Mouse (Mus musculus): Measurements from ENCODE around the gene Gmpr. TPM values are rescaled to one million over a fixed set of nuclear protein-coding genes. Genes with fewer than 3 reads are reported as not detected.

Gene Gmpr
- polyA plus RNA-seq, 1 experiment, result 9.3 TPM

- TF ChIP-seq CTCF (IDR thresholded peaks at IDR 0.05; ENCODE audit: borderline replicate concordance, insufficient read depth, low read length) (no peak), POLR2A (IDR thresholded peaks at IDR 0.05; ENCODE audit: low read depth, low read length) (no peak)
- H3K4me1 ChIP-seq (ENCODE audit: control insufficient read depth, insufficient read depth, low read length), result peaks cover 8% of the 10 kb centered on the region
- H3K4me3 ChIP-seq (ENCODE audit: insufficient read depth, low read length), result no peak overlapping the region
- no peak overlapping the region for H3K27ac ChIP-seq (ENCODE audit: insufficient read depth, low read length)
Measured at GRCm38 (mm10) chr13:45560543-45560942, 53.3 kb downstream of the Gmpr start.

DNA sequence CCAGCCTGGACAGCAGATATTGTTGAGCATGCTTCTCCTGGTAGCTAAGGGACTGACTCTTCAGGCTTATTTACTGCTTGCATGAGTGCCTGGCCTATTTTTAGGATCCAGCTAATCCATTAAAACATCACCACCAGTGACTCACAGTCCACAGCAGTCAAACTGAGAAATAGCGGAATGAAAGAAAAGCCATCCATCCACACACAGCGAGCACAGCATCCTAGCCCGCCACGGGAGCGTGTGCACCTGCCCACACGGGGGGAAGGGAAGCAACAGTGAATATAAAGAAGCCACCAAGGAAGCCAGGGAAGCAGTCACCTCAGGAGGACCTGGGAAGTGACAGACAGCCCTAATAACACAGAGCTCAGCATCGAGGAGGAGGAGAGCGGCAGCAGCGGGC, 54.8 kb downstream of the Gmpr start:
- TF ChIP-seq POLR2A (IDR thresholded peaks at IDR 0.05; ENCODE audit: low read depth, low read length) (no peak), CTCF (IDR thresholded peaks at IDR 0.05; ENCODE audit: borderline replicate concordance, insufficient read depth, low read length) (no peak)

DNA sequence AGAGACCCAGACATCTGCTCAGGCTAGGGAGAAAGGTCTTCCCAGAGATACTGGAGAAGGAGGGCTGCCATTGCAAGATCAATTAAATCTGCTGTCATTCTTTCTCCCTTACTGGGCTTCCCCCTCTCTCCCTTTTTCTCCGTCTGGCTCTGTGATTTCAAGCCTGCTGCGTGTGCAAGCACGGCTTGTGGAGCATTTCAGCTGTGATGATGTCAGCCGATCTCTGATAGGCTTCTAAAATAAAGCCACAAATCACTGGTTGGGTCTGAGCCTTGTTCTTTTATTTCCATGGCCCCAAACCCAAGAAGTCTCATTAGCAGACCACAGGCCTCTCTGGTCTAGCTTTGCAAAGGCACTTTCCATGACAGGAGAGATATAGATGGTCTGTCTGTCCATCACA, 57.7 kb downstream of the Gmpr start:
- no peak overlapping the region for H3K27ac ChIP-seq (ENCODE audit: insufficient read depth, low read length)
- TF ChIP-seq CTCF (IDR thresholded peaks at IDR 0.05; ENCODE audit: borderline replicate concordance, insufficient read depth, low read length), result no peak
- H3K4me1 ChIP-seq (ENCODE audit: control insufficient read depth, insufficient read depth, low read length), result peaks cover 11% of the 10 kb centered on the region
- no peak overlapping the region for H3K4me3 ChIP-seq (ENCODE audit: insufficient read depth, low read length)

More for the DNA sequence above, 54.8 kb downstream of the Gmpr start:
- Histone ChIP-seq H3K27ac (ENCODE audit: insufficient read depth, low read length) (peak overlapping the region; percentile 45), H3K4me3 (ENCODE audit: insufficient read depth, low read length) (no peak overlapping the region), H3K4me1 (ENCODE audit: control insufficient read depth, insufficient read depth, low read length) (peaks cover 8% of the 10 kb centered on the region)

DNA sequence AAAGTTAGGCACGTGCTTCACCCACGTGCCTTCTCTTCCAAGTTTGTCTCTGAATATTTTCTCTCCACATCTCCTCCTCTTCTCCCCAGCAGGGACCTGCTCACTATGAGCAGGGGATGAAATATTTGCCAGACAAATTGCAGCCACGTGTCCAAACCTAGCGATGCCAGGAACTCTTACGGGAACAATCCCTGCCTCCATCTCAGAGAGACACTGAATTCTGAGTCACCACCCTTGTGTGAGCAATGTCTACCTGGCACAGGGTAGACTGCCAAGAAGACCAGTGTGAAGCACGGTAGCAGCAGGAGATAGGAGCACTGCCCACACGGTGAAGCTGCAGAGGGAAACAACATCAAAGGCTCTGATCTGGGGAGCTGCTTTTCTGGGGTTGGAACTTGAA, 62.7 kb downstream of the Gmpr start:
- no peak overlapping the region for H3K4me3 ChIP-seq (ENCODE audit: insufficient read depth, low read length)

DNA sequence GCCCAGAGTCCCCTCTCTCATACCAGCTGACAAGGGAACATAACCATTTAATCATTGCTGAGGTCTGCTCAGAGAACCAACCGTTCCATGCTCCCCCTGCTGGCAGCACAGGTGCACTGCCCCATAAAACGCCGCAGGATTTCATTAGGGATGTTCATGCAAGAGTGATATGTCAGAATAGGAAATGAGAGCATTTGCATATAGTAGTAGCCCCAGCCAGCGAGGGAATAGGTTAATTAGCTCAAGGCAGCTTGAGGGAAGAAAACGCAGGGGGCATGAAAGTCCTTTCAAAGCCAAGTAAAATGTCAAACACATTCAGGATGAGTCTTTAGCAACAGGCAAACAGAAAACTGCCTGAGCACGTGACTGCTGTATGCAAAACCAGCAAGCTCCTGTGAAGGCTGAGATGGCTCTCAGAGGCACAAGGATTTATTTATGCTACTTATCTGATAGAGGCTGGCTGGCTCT, 64.6 kb downstream of the Gmpr start:
- H3K27ac ChIP-seq (ENCODE audit: insufficient read depth, low read length), result no peak overlapping the region
- no peak for TF ChIP-seq POLR2A (IDR thresholded peaks at IDR 0.05; ENCODE audit: low read depth, low read length)
- peak; percentile 81 for TF ChIP-seq CTCF (IDR thresholded peaks at IDR 0.05; ENCODE audit: borderline replicate concordance, insufficient read depth, low read length)
- no peak overlapping the region for H3K4me3 ChIP-seq (ENCODE audit: insufficient read depth, low read length)
- H3K4me1 ChIP-seq (ENCODE audit: control insufficient read depth, insufficient read depth, low read length), result peaks cover 20% of the 10 kb centered on the region

More for the DNA sequence above, 62.7 kb downstream of the Gmpr start:
- Histone ChIP-seq H3K27ac (ENCODE audit: insufficient read depth, low read length) (peak overlapping the region; percentile 53), H3K4me1 (ENCODE audit: control insufficient read depth, insufficient read depth, low read length) (peaks cover 12% of the 10 kb centered on the region)
- no peak for TF ChIP-seq POLR2A (IDR thresholded peaks at IDR 0.05; ENCODE audit: low read depth, low read length)
- TF ChIP-seq CTCF (IDR thresholded peaks at IDR 0.05; ENCODE audit: borderline replicate concordance, insufficient read depth, low read length), result no peak

- Histone ChIP-seq H3K4me1 (ENCODE audit: control insufficient read depth, insufficient read depth, low read length) (peaks cover 27% of the 10 kb centered on the region), H3K27ac (ENCODE audit: insufficient read depth, low read length) (no peak overlapping the region), H3K4me3 (ENCODE audit: insufficient read depth, low read length) (no peak overlapping the region)
- TF ChIP-seq POLR2A (IDR thresholded peaks at IDR 0.05; ENCODE audit: low read depth, low read length) (no peak), CTCF (IDR thresholded peaks at IDR 0.05; ENCODE audit: borderline replicate concordance, insufficient read depth, low read length) (peak; percentile 38; the same call in 1 of the 2 replicates)
Measured at GRCm38 (mm10) chr13:45572768-45573167, 65.5 kb downstream of the Gmpr start.

- Histone ChIP-seq H3K27ac (ENCODE audit: insufficient read depth, low read length) (peak overlapping the region; percentile 63), H3K4me3 (ENCODE audit: insufficient read depth, low read length) (no peak overlapping the region), H3K4me1 (ENCODE audit: control insufficient read depth, insufficient read depth, low read length) (peaks cover 23% of the 10 kb centered on the region)
- TF ChIP-seq POLR2A (IDR thresholded peaks at IDR 0.05; ENCODE audit: low read depth, low read length) (no peak), CTCF (IDR thresholded peaks at IDR 0.05; ENCODE audit: borderline replicate concordance, insufficient read depth, low read length) (no peak)
Measured at GRCm38 (mm10) chr13:45576185-45576584, 68.9 kb downstream of the Gmpr start.

DNA sequence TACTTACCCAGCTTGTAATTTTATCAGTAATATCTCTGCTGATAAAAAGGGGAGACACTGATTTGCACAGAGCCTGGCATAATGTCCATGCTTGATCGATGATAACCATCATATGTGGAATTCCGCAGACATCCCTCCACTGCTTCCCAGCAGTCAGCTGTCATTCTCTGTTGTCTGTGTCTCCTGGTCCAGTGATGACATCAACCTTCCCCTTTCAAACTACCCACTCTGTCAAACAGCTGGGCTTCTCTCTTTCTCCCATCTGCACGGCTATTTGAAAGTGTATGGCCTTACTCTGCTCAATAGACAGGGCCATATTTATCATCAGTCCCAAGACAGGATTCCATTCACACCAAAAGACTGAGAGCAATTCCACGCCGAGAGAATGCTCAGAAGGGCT, 70.1 kb downstream of the Gmpr start:
- H3K27ac ChIP-seq (ENCODE audit: insufficient read depth, low read length), result peak overlapping the region; percentile 63
- TF ChIP-seq POLR2A (IDR thresholded peaks at IDR 0.05; ENCODE audit: low read depth, low read length) (no peak), CTCF (IDR thresholded peaks at IDR 0.05; ENCODE audit: borderline replicate concordance, insufficient read depth, low read length) (no peak)
- peaks cover 23% of the 10 kb centered on the region for H3K4me1 ChIP-seq (ENCODE audit: control insufficient read depth, insufficient read depth, low read length)
- H3K4me3 ChIP-seq (ENCODE audit: insufficient read depth, low read length), result no peak overlapping the region

GRCm38 (mm10) chr13:45577784-45578183, 70.5 kb downstream of the Gmpr start:
- peak overlapping the region; percentile 63 for H3K27ac ChIP-seq (ENCODE audit: insufficient read depth, low read length)
- TF ChIP-seq CTCF (IDR thresholded peaks at IDR 0.05; ENCODE audit: borderline replicate concordance, insufficient read depth, low read length), result no peak
- no peak for TF ChIP-seq POLR2A (IDR thresholded peaks at IDR 0.05; ENCODE audit: low read depth, low read length)
- H3K4me1 ChIP-seq (ENCODE audit: control insufficient read depth, insufficient read depth, low read length), result peaks cover 21% of the 10 kb centered on the region

DNA sequence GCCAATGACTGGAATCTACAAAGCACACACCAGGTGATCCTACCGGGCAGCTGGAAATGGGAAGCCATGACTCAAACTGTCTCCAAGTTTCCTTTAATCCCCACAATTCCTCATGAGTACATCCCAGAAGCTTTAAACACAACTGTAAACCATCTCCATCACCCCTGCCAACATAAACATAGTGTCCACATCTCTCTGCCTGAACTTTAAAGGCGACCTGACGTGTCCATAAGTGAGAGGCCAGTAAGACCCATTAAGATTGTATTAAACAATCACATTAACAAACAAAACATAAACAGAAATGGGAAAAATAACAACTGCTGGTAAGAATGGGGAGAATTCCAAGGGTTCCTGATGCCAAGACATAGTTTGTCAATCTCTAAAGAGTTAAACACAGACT, 72.5 kb downstream of the Gmpr start:
- H3K27ac ChIP-seq (ENCODE audit: insufficient read depth, low read length), result no peak overlapping the region
- H3K4me1 ChIP-seq (ENCODE audit: control insufficient read depth, insufficient read depth, low read length), result peaks cover 17% of the 10 kb centered on the region
- no peak overlapping the region for H3K4me3 ChIP-seq (ENCODE audit: insufficient read depth, low read length)
- TF ChIP-seq CTCF (IDR thresholded peaks at IDR 0.05; ENCODE audit: borderline replicate concordance, insufficient read depth, low read length) (no peak), POLR2A (IDR thresholded peaks at IDR 0.05; ENCODE audit: low read depth, low read length) (no peak)

More at GRCm38 (mm10) chr13:45577784-45578183, 70.5 kb downstream of the Gmpr start:
- no peak overlapping the region for H3K4me3 ChIP-seq (ENCODE audit: insufficient read depth, low read length)
